Mouse (Mus musculus): ENCODE results near the gene Rpl11. TPM values are rescaled to one million over a fixed set of nuclear protein-coding genes. Genes with fewer than 3 reads are reported as not detected.

Gene Rpl11
- polyA plus RNA-seq, 1 experiment from 2014 or later = 345 TPM

- no peak for ATAC-seq (replicated peaks; ENCODE audit: insufficient number of reproducible peaks, low FRiP score, low TSS enrichment)
These were observed 25.7 kb downstream of the Rpl11 start for GRCm38 (mm10) chr4:136027416-136028131.

GRCm38 (mm10) chr4:136025350-136025749, 27.9 kb downstream of the Rpl11 start:
- 72% methylated on average over 1 of the region's 1 CpGs for WGBS (ENCODE audit: insufficient replicate concordance)
- no peaks in the 10 kb centered on the region for H3K9me3 ChIP-seq (replicated peaks; ENCODE audit: control insufficient read depth, low read length)

More at GRCm38 (mm10) chr4:136027416-136028131, 25.7 kb downstream of the Rpl11 start:
- Histone ChIP-seq H3K27ac (ENCODE audit: low read depth, low read length) (no peak overlapping the region), H3K4me2 (no peak overlapping the region), H3K27me3 (ENCODE audit: control insufficient read depth, insufficient read depth, low read length) (no peaks in the 10 kb centered on the region), H3K4me1 (ENCODE audit: control insufficient read depth, insufficient read depth, low read length) (peaks cover 4% of the 10 kb centered on the region; the same call in 1 of the 2 replicates), H3K9ac (ENCODE audit: low read depth, low read length) (no peak overlapping the region), H3K9me3 (replicated peaks; ENCODE audit: control insufficient read depth, low read length) (no peaks in the 10 kb centered on the region), H3K4me3 (ENCODE audit: low read depth, low read length) (no peak overlapping the region), H3K36me3 (ENCODE audit: control insufficient read depth, insufficient read depth, low read length) (no peaks in the 10 kb centered on the region)
- WGBS (ENCODE audit: insufficient replicate concordance) = 65% methylated on average over 8 of the region's 8 CpGs

GRCm38 (mm10) chr4:136022924-136023323, 30.3 kb downstream of the Rpl11 start:
- Histone ChIP-seq H3K9ac (ENCODE audit: low read depth, low read length) (no peak overlapping the region), H3K4me3 (ENCODE audit: low read depth, low read length) (no peak overlapping the region), H3K27me3 (ENCODE audit: control insufficient read depth, insufficient read depth, low read length) (no peaks in the 10 kb centered on the region), H3K9me3 (replicated peaks; ENCODE audit: control insufficient read depth, low read length) (no peaks in the 10 kb centered on the region), H3K4me2 (no peak overlapping the region), H3K4me1 (ENCODE audit: control insufficient read depth, insufficient read depth, low read length) (peaks cover 2% of the 10 kb centered on the region; the same call in 1 of the 2 replicates), H3K27ac (ENCODE audit: low read depth, low read length) (no peak overlapping the region), H3K36me3 (ENCODE audit: control insufficient read depth, insufficient read depth, low read length) (no peaks in the 10 kb centered on the region)
- no peak for ATAC-seq (replicated peaks; ENCODE audit: insufficient number of reproducible peaks, low FRiP score, low TSS enrichment)
- WGBS (ENCODE audit: insufficient replicate concordance) = 91% methylated on average over 9 of the region's 9 CpGs

More at GRCm38 (mm10) chr4:136025350-136025749, 27.9 kb downstream of the Rpl11 start:
- H3K9ac ChIP-seq (ENCODE audit: low read depth, low read length) = no peak overlapping the region
- no peak for ATAC-seq (replicated peaks; ENCODE audit: insufficient number of reproducible peaks, low FRiP score, low TSS enrichment)
- no peak overlapping the region for H3K4me2 ChIP-seq
- no peaks in the 10 kb centered on the region for H3K36me3 ChIP-seq (ENCODE audit: control insufficient read depth, insufficient read depth, low read length)
- H3K4me3 ChIP-seq (ENCODE audit: low read depth, low read length) = no peak overlapping the region
- peaks cover 1% of the 10 kb centered on the region; the same call in 1 of the 2 replicates for H3K4me1 ChIP-seq (ENCODE audit: control insufficient read depth, insufficient read depth, low read length)
- no peak overlapping the region for H3K27ac ChIP-seq (ENCODE audit: low read depth, low read length)
- H3K27me3 ChIP-seq (ENCODE audit: control insufficient read depth, insufficient read depth, low read length) = no peaks in the 10 kb centered on the region

GRCm38 (mm10) chr4:136021549-136022047, 31.6 kb downstream of the Rpl11 start, which contains the start of gene Eloa:
Gene Eloa, minus strand, starts transcription at chr4:136021763.
- WGBS (ENCODE audit: insufficient replicate concordance) = 1% methylated on average over 43 of the region's 48 CpGs
- peak within 1 kb of the TSS; percentile 98 for H3K4me3 ChIP-seq (ENCODE audit: low read depth, low read length)
- ATAC-seq (replicated peaks; ENCODE audit: insufficient number of reproducible peaks, low FRiP score, low TSS enrichment) = peak; percentile 98

GRCm38 (mm10) chr4:136020743-136021548, 32.3 kb downstream of the Rpl11 start:
- WGBS (ENCODE audit: insufficient replicate concordance) = under 1% methylated on average over 60 of the region's 62 CpGs
- Histone ChIP-seq H3K9ac (ENCODE audit: low read depth, low read length) (peak overlapping the region; percentile 96), H3K27ac (ENCODE audit: low read depth, low read length) (peak overlapping the region; percentile 84), H3K4me3 (ENCODE audit: low read depth, low read length) (peak overlapping the region; percentile 98), H3K4me2 (peak overlapping the region; percentile 88), H3K36me3 (ENCODE audit: control insufficient read depth, insufficient read depth, low read length) (no peaks in the 10 kb centered on the region), H3K27me3 (ENCODE audit: control insufficient read depth, insufficient read depth, low read length) (no peaks in the 10 kb centered on the region), H3K9me3 (replicated peaks; ENCODE audit: control insufficient read depth, low read length) (no peaks in the 10 kb centered on the region), H3K4me1 (ENCODE audit: control insufficient read depth, insufficient read depth, low read length) (peaks cover 2% of the 10 kb centered on the region; the same call in 1 of the 2 replicates)
- peak; percentile 69 for ATAC-seq (replicated peaks; ENCODE audit: insufficient number of reproducible peaks, low FRiP score, low TSS enrichment)

More at GRCm38 (mm10) chr4:136021549-136022047, 31.6 kb downstream of the Rpl11 start, which contains the start of gene Eloa:
- Histone ChIP-seq H3K4me1 (ENCODE audit: control insufficient read depth, insufficient read depth, low read length) (peaks cover 2% of the 10 kb centered on the region; the same call in 1 of the 2 replicates), H3K27ac (ENCODE audit: low read depth, low read length) (peak within 1 kb of the TSS; percentile 84), H3K27me3 (ENCODE audit: control insufficient read depth, insufficient read depth, low read length) (no peaks in the 10 kb centered on the region), H3K9me3 (replicated peaks; ENCODE audit: control insufficient read depth, low read length) (no peaks in the 10 kb centered on the region), H3K4me2 (peak within 1 kb of the TSS; percentile 88), H3K9ac (ENCODE audit: low read depth, low read length) (peak within 1 kb of the TSS; percentile 96), H3K36me3 (ENCODE audit: control insufficient read depth, insufficient read depth, low read length) (no peaks in the 10 kb centered on the region)

- H3K27me3 ChIP-seq (ENCODE audit: control insufficient read depth, insufficient read depth, low read length) = no peaks in the 10 kb centered on the region
- H3K4me3 ChIP-seq (ENCODE audit: low read depth, low read length) = no peak overlapping the region
- 77% methylated on average over 3 of the region's 3 CpGs for WGBS (ENCODE audit: insufficient replicate concordance)
- ATAC-seq (replicated peaks; ENCODE audit: insufficient number of reproducible peaks, low FRiP score, low TSS enrichment) = no peak
- H3K36me3 ChIP-seq (ENCODE audit: control insufficient read depth, insufficient read depth, low read length) = peaks cover 9% of the 10 kb centered on the region
- peaks cover 2% of the 10 kb centered on the region; the same call in 1 of the 2 replicates for H3K4me1 ChIP-seq (ENCODE audit: control insufficient read depth, insufficient read depth, low read length)
- no peaks in the 10 kb centered on the region for H3K9me3 ChIP-seq (replicated peaks; ENCODE audit: control insufficient read depth, low read length)
- H3K27ac ChIP-seq (ENCODE audit: low read depth, low read length) = no peak overlapping the region
- H3K4me2 ChIP-seq = no peak overlapping the region
- no peak overlapping the region for H3K9ac ChIP-seq (ENCODE audit: low read depth, low read length)
These were observed 37.1 kb downstream of the Rpl11 start for GRCm38 (mm10) chr4:136016059-136016602.

GRCm38 (mm10) chr4:136010586-136010985, 42.6 kb downstream of the Rpl11 start:
- ATAC-seq (replicated peaks; ENCODE audit: insufficient number of reproducible peaks, low FRiP score, low TSS enrichment) = no peak
- H3K36me3 ChIP-seq (ENCODE audit: control insufficient read depth, insufficient read depth, low read length) = peaks cover 50% of the 10 kb centered on the region
- H3K27ac ChIP-seq (ENCODE audit: low read depth, low read length) = no peak overlapping the region
- WGBS (ENCODE audit: insufficient replicate concordance) = 88% methylated on average over 4 of the region's 4 CpGs
- H3K27me3 ChIP-seq (ENCODE audit: control insufficient read depth, insufficient read depth, low read length) = no peaks in the 10 kb centered on the region
- H3K4me2 ChIP-seq = no peak overlapping the region
- no peak overlapping the region for H3K4me3 ChIP-seq (ENCODE audit: low read depth, low read length)
- no peaks in the 10 kb centered on the region for H3K9me3 ChIP-seq (replicated peaks; ENCODE audit: control insufficient read depth, low read length)
- H3K4me1 ChIP-seq (ENCODE audit: control insufficient read depth, insufficient read depth, low read length) = no peaks in the 10 kb centered on the region
- no peak overlapping the region for H3K9ac ChIP-seq (ENCODE audit: low read depth, low read length)

GRCm38 (mm10) chr4:136008782-136009447, 44.3 kb downstream of the Rpl11 start:
- Histone ChIP-seq H3K4me1 (ENCODE audit: control insufficient read depth, insufficient read depth, low read length) (no peaks in the 10 kb centered on the region), H3K36me3 (ENCODE audit: control insufficient read depth, insufficient read depth, low read length) (peaks cover 57% of the 10 kb centered on the region), H3K9ac (ENCODE audit: low read depth, low read length) (no peak overlapping the region), H3K27me3 (ENCODE audit: control insufficient read depth, insufficient read depth, low read length) (no peaks in the 10 kb centered on the region), H3K27ac (ENCODE audit: low read depth, low read length) (no peak overlapping the region), H3K4me2 (no peak overlapping the region), H3K9me3 (replicated peaks; ENCODE audit: control insufficient read depth, low read length) (no peaks in the 10 kb centered on the region), H3K4me3 (ENCODE audit: low read depth, low read length) (no peak overlapping the region)
- WGBS (ENCODE audit: insufficient replicate concordance) = 90% methylated on average over 8 of the region's 8 CpGs
- ATAC-seq (replicated peaks; ENCODE audit: insufficient number of reproducible peaks, low FRiP score, low TSS enrichment) = no peak

Measured in heart, embryonic 11.5 days (tissue).